Mouse (Mus musculus) MEL (cell line): ENCODE measurements around the gene Prm2. TPM values are rescaled to one million over a fixed set of nuclear protein-coding genes. Genes with fewer than 3 reads are reported as not detected.

Experiments
- DNase-seq: peaks from one replicate; pipeline ENCODE4 v3.0.0; 2011; ENCODE audit warnings: low read depth, low spot score
- H3K27ac ChIP-seq: 2 replicates; pipeline ENCODE4 v1.5.1; 2012; ENCODE audit warnings: low read depth, mild to moderate bottlenecking, control low read depth, low read length, moderate library complexity; ENCODE audit not compliant: control insufficient read depth
- H3K27me3 ChIP-seq, 2 experiments: fragments of 150-350 bp in 1 of 2; sonication (generic) in 1 of 2; 2 replicates each; pipeline ENCODE4 v1.6.1; 2012; ENCODE audit warnings: low read length in 2 of 2, mild to moderate bottlenecking in 2 of 2, improper control_type of control experiment in 1 of 2, moderate library complexity in 1 of 2; ENCODE audit not compliant: insufficient read depth in 2 of 2, control insufficient read depth in 1 of 2
- H3K36me3 ChIP-seq, 2 experiments: 2 replicates each; pipeline ENCODE4 v1.6.1; 2012 to 2014; ENCODE audit warnings: low read length in 2 of 2, improper control_type of control experiment in 1 of 2, inconsistent platforms in 1 of 2, mild to moderate bottlenecking in 1 of 2; ENCODE audit not compliant: insufficient read depth in 2 of 2, control insufficient read depth in 1 of 2
- H3K4me1 ChIP-seq, 2 experiments: fragments of 150-350 bp in 1 of 2; sonication (generic) in 1 of 2; 2 replicates each; pipeline ENCODE4 v1.6.1; 2012; ENCODE audit warnings: low read length in 2 of 2, improper control_type of control experiment in 1 of 2, mild to moderate bottlenecking in 1 of 2; ENCODE audit not compliant: insufficient read depth in 2 of 2, control insufficient read depth in 1 of 2
- H3K4me3 ChIP-seq, 2 experiments: fragments of 150-350 bp in 1 of 2; sonication (generic) in 1 of 2; 2 replicates each; pipeline ENCODE4 v1.5.1; 2012; ENCODE audit warnings: low read depth in 2 of 2, low read length in 2 of 2, mild to moderate bottlenecking in 2 of 2, moderate library complexity in 2 of 2, control low read depth in 1 of 2, improper control_type of control experiment in 1 of 2; ENCODE audit not compliant: control insufficient read depth in 1 of 2, insufficient read depth in 1 of 2
- H3K79me2 ChIP-seq: 2 replicates; pipeline ENCODE4 v1.6.1; 2012; ENCODE audit warnings: mild to moderate bottlenecking, low read length, moderate library complexity; ENCODE audit not compliant: control insufficient read depth, poor library complexity, insufficient read depth
- H3K9ac ChIP-seq: 2 replicates; pipeline ENCODE4 v1.6.1; 2012; ENCODE audit warnings: low read depth, mild to moderate bottlenecking, control low read depth, low read length, moderate library complexity; ENCODE audit not compliant: control insufficient read depth, poor library complexity, severe bottlenecking
- H3K9me3 ChIP-seq: fragments of 150-350 bp; sonication (generic); replicated peaks from 2 replicates; pipeline ENCODE4 v1.6.1; 2012; ENCODE audit warnings: mild to moderate bottlenecking, low read length, improper control_type of control experiment, moderate library complexity; ENCODE audit not compliant: insufficient read depth
- CHD1 ChIP-seq: IDR thresholded peaks from 2 replicates; pipeline ENCODE4 v1.6.1; 2012; ENCODE audit warnings: low read depth, mild to moderate bottlenecking, inconsistent platforms, low read length, improper control_type of control experiment
- CHD2 ChIP-seq: IDR thresholded peaks from 2 replicates; pipeline ENCODE4 v1.6.1; 2011; ENCODE audit warnings: low read length, improper control_type of control experiment
- CTCF ChIP-seq, 3 experiments: IDR thresholded peaks in 2 of 3; conservative IDR thresholded peaks in 1 of 3; 2 replicates each; pipeline ENCODE4 v1.5.1; 2011 to 2012; ENCODE audit warnings: low read length in 3 of 3, low read depth in 2 of 3, mild to moderate bottlenecking in 2 of 3, improper control_type of control experiment in 1 of 3, inconsistent platforms in 1 of 3, mixed read lengths in 1 of 3, moderate library complexity in 1 of 3; ENCODE audit not compliant: control insufficient read depth in 1 of 3, insufficient read depth in 1 of 3, poor library complexity in 1 of 3, severe bottlenecking in 1 of 3
- E2F4 ChIP-seq: IDR thresholded peaks from 2 replicates; pipeline ENCODE4 v1.6.1; 2011; ENCODE audit warnings: low read depth, low read length, improper control_type of control experiment, borderline replicate concordance
- ELF1 ChIP-seq: IDR thresholded peaks from 2 replicates; pipeline ENCODE4 v1.6.1; 2014; ENCODE audit warnings: low read depth, mild to moderate bottlenecking, inconsistent platforms, low read length, improper control_type of control experiment, moderate library complexity
- EP300 ChIP-seq, 2 experiments: IDR thresholded peaks; 2 replicates each; pipeline ENCODE4 v1.6.1; 2011; ENCODE audit warnings: improper control_type of control experiment in 2 of 2, low read length in 2 of 2, low read depth in 1 of 2, mild to moderate bottlenecking in 1 of 2
- HCFC1 ChIP-seq: IDR thresholded peaks from 2 replicates; pipeline ENCODE4 v1.6.1; 2012; ENCODE audit warnings: low read depth, mild to moderate bottlenecking, inconsistent platforms, low read length, improper control_type of control experiment, moderate library complexity
- KAT2A ChIP-seq: conservative IDR thresholded peaks from 2 replicates; pipeline ENCODE4 v1.6.1; 2012; ENCODE audit warnings: low read depth, low read length, improper control_type of control experiment, inconsistent platforms
- MAFK ChIP-seq: IDR thresholded peaks from 2 replicates; pipeline ENCODE4 v1.6.1; 2011; ENCODE audit warnings: low read depth, mild to moderate bottlenecking, low read length, improper control_type of control experiment, borderline replicate concordance
- MAX ChIP-seq: IDR thresholded peaks from 2 replicates; pipeline ENCODE4 v1.6.1; 2011; ENCODE audit warnings: low read length, improper control_type of control experiment
- MAZ ChIP-seq: IDR thresholded peaks from 2 replicates; pipeline ENCODE4 v1.6.1; 2012; ENCODE audit warnings: low read depth, mild to moderate bottlenecking, inconsistent platforms, low read length, improper control_type of control experiment
- MEF2A ChIP-seq: IDR thresholded peaks from 2 replicates; pipeline ENCODE4 v1.6.1; 2014; ENCODE audit warnings: low read depth, mild to moderate bottlenecking, inconsistent platforms, low read length, improper control_type of control experiment; ENCODE audit not compliant: poor library complexity, insufficient replicate concordance, severe bottlenecking; ENCODE audit errors: extremely low read depth
- MXI1 ChIP-seq: IDR thresholded peaks from 2 replicates; pipeline ENCODE4 v1.6.1; 2011; ENCODE audit warnings: mild to moderate bottlenecking, low read depth, low read length, improper control_type of control experiment
- MYC ChIP-seq: IDR thresholded peaks from 2 replicates; pipeline ENCODE4 v1.6.1; 2011; ENCODE audit warnings: low read depth, mild to moderate bottlenecking, low read length, improper control_type of control experiment, moderate library complexity
- NELFE ChIP-seq: IDR thresholded peaks from 2 replicates; pipeline ENCODE4 v1.6.1; 2011; ENCODE audit warnings: low read depth, low read length, improper control_type of control experiment
- POLR2A ChIP-seq, 2 experiments: IDR thresholded peaks; 2 replicates each; pipeline ENCODE4 v1.6.1; 2011 to 2012; ENCODE audit warnings: low read length in 2 of 2, mild to moderate bottlenecking in 2 of 2, control low read depth in 1 of 2, improper control_type of control experiment in 1 of 2, low read depth in 1 of 2, moderate library complexity in 1 of 2; ENCODE audit not compliant: control insufficient read depth in 1 of 2, insufficient read depth in 1 of 2, poor library complexity in 1 of 2
- RCOR1 ChIP-seq: IDR thresholded peaks from 2 replicates; pipeline ENCODE4 v1.6.1; 2012; ENCODE audit warnings: low read depth, mild to moderate bottlenecking, inconsistent platforms, low read length, improper control_type of control experiment
- SIN3A ChIP-seq: IDR thresholded peaks from 2 replicates; pipeline ENCODE4 v1.6.1; 2012; ENCODE audit warnings: low read length, improper control_type of control experiment, inconsistent platforms
- TAL1 ChIP-seq: IDR thresholded peaks from 2 replicates; pipeline ENCODE4 v1.6.1; 2012; ENCODE audit warnings: mild to moderate bottlenecking, inconsistent platforms, low read length, moderate library complexity, mixed read lengths
- TBP ChIP-seq: IDR thresholded peaks from 2 replicates; pipeline ENCODE4 v1.8.0; 2011; ENCODE audit warnings: low read depth, low read length, improper control_type of control experiment
- TCF12 ChIP-seq: IDR thresholded peaks from 2 replicates; pipeline ENCODE4 v1.6.1; 2014; ENCODE audit warnings: low read depth, mild to moderate bottlenecking, inconsistent platforms, low read length, improper control_type of control experiment, moderate library complexity
- USF2 ChIP-seq, 2 experiments: IDR thresholded peaks; 2 replicates each; pipeline ENCODE4 v1.6.1; 2011 to 2012; ENCODE audit warnings: improper control_type of control experiment in 2 of 2, low read length in 2 of 2, borderline replicate concordance in 1 of 2, inconsistent platforms in 1 of 2, low read depth in 1 of 2, mild to moderate bottlenecking in 1 of 2; ENCODE audit not compliant: insufficient read depth in 1 of 2
- ZC3H11A ChIP-seq: IDR thresholded peaks from 2 replicates; pipeline ENCODE4 v1.6.1; 2012; ENCODE audit warnings: low read depth, mild to moderate bottlenecking, inconsistent platforms, low read length, improper control_type of control experiment
- ZMIZ1 ChIP-seq: IDR thresholded peaks from 2 replicates; pipeline ENCODE4 v1.6.1; 2012; ENCODE audit warnings: low read depth, mild to moderate bottlenecking, inconsistent platforms, low read length, improper control_type of control experiment, moderate library complexity
- polyA plus RNA-seq, 2 experiments: library from polyadenylated mRNA; stranded (reverse) in 1 of 2; unstranded in 1 of 2; fragments of >175 nt in 1 of 2; fragments of >200 nt in 1 of 2; gene quantifications; 2 replicates each; pipeline versions ENCODE4 v1.2.1 to v1.2.4; 2012; ENCODE audit warnings: low replicate concordance in 2 of 2, low read depth in 1 of 2; ENCODE audit not compliant: insufficient read length in 2 of 2, insufficient read depth in 1 of 2, missing spikeins in 1 of 2
- total RNA-seq: library from RNA; depleted of rRNA; stranded (reverse); fragments of 300-350 nt; gene quantifications from 2 replicates; pipeline ENCODE4 v1.2.3, GENCODE M21; 2012

Gene Prm2
- total and polyA plus RNA-seq, 3 experiments = not detected

GRCm38 (mm10) chr16:10790702-10791101, 5.2 kb downstream of the Prm2 start, which contains the start of gene Prm3:
Gene Prm3, minus strand, starts transcription at chr16:10790914.
- TF ChIP-seq MYC (no peak), CHD1 (no peak), KAT2A (no peak), RCOR1 (no peak), TBP (no peak), E2F4 (no peak), ZC3H11A (no peak), POLR2A (IDR thresholded peaks at IDR 0.05; ENCODE audit: control insufficient read depth in 1 of 2, insufficient read depth in 1 of 2, low read depth in 1 of 2, low read length in 2 of 2, poor library complexity in 1 of 2) (no peak), NELFE (no peak), CTCF (IDR thresholded peaks at IDR 0.05 in 2 of 3, conservative IDR thresholded peaks at IDR 0.05 in 1 of 3; ENCODE audit: control insufficient read depth in 1 of 3, insufficient read depth in 1 of 3, low read depth in 2 of 3, low read length in 3 of 3, poor library complexity in 1 of 3, severe bottlenecking in 1 of 3) (no peak), ELF1 (no peak), MAFK (no peak), TAL1 (no peak), EP300 (IDR thresholded peaks at IDR 0.05; ENCODE audit: low read depth in 1 of 2, low read length in 2 of 2) (no peak), CHD2 (no peak), HCFC1 (no peak), MEF2A (no peak), SIN3A (no peak), ZMIZ1 (no peak)
- peaks cover 0 to 3% of the 10 kb centered on the region in 2 experiments; a peak in 1 of 4 replicates for H3K4me1 ChIP-seq
- DNase-seq = no peak
- H3K36me3 ChIP-seq = no peaks in the 10 kb centered on the region
- no peak within 1 kb of the TSS for H3K4me3 ChIP-seq
- H3K9me3 ChIP-seq = no peaks in the 10 kb centered on the region
- no peak within 1 kb of the TSS for H3K9ac ChIP-seq
- H3K27ac ChIP-seq = no peak within 1 kb of the TSS
- no peaks in the 10 kb centered on the region for H3K79me2 ChIP-seq
- no peaks in the 10 kb centered on the region for H3K27me3 ChIP-seq

- H3K27ac ChIP-seq = no peak overlapping the region
- no peak for DNase-seq
- no peaks in the 10 kb centered on the region for H3K36me3 ChIP-seq
- H3K9me3 ChIP-seq = no peaks in the 10 kb centered on the region
- H3K4me1 ChIP-seq = peaks cover 0 to 3% of the 10 kb centered on the region in 2 experiments; a peak in 1 of 4 replicates
- H3K79me2 ChIP-seq = no peaks in the 10 kb centered on the region; the same call in 1 of the 2 replicates
- no peak overlapping the region for H3K9ac ChIP-seq
- TF ChIP-seq E2F4 = no peak
- TF ChIP-seq MAZ = no peak
- TF ChIP-seq MXI1 = no peak
- TF ChIP-seq MAX = no peak
- no peak for TF ChIP-seq MEF2A
- no peak for TF ChIP-seq TCF12
- no peak for TF ChIP-seq USF2 (IDR thresholded peaks at IDR 0.05; ENCODE audit: borderline replicate concordance in 1 of 2, insufficient read depth in 1 of 2, low read depth in 1 of 2, low read length in 2 of 2)
- no peak overlapping the region for H3K4me3 ChIP-seq
- H3K27me3 ChIP-seq = peaks cover 0 to 3% of the 10 kb centered on the region in 2 experiments; a peak in 2 of 4 replicates
Observed at GRCm38 (mm10) chr16:10788866-10789265, 7.1 kb downstream of the Prm2 start.
